Mouse (Mus musculus) hindbrain, embryonic 14.5 days (tissue): ENCODE results near the gene Ss18l2. TPM values are rescaled to one million over a fixed set of nuclear protein-coding genes. Genes with fewer than 3 reads are reported as not detected.
A peak's percentile ranks its signal among the peaks of the same experiment; 100 is the strongest.

Source experiments
- ATAC-seq: fragments of 200-750 bp; cut with Nextera tagmentation; 2 replicates; pipeline ENCODE4 v1.8.0; 2017; ENCODE audit warnings: moderate number of reproducible peaks, mild to moderate bottlenecking, moderate TSS enrichment, moderate library complexity; ENCODE audit not compliant: low FRiP score
- DNase-seq: peaks from one replicate; pipeline ENCODE4 v3.0.0-alpha.2; 2015; ENCODE audit warnings: low spot score
- H3K27ac ChIP-seq: fragments of 300-500 bp; sonication (generic); 2 replicates; pipeline ENCODE4 v1.5.1; 2014; ENCODE audit warnings: mild to moderate bottlenecking, moderate library complexity
- H3K27me3 ChIP-seq: fragments of 300-500 bp; sonication (generic); 2 replicates; pipeline ENCODE4 v1.6.1; 2014; ENCODE audit warnings: mild to moderate bottlenecking, low read length, mixed read lengths; ENCODE audit not compliant: control insufficient read depth, insufficient read depth
- H3K36me3 ChIP-seq: fragments of 300-500 bp; sonication (generic); replicated peaks from 2 replicates; pipeline ENCODE4 v1.6.1; 2014; ENCODE audit not compliant: control insufficient read depth, insufficient read depth
- H3K4me1 ChIP-seq: fragments of 300-500 bp; sonication (generic); replicated peaks from 2 replicates; pipeline ENCODE4 v1.6.1; 2014; ENCODE audit warnings: antibody characterized with exemption, low read length, mixed read lengths; ENCODE audit not compliant: control insufficient read depth, insufficient read depth
- H3K4me2 ChIP-seq: fragments of 300-500 bp; sonication (generic); replicated peaks from 2 replicates; pipeline ENCODE4 v1.6.1; 2014; ENCODE audit warnings: mild to moderate bottlenecking, moderate library complexity
- H3K4me3 ChIP-seq: fragments of 300-500 bp; sonication (generic); replicated peaks from 2 replicates; pipeline ENCODE4 v1.5.1; 2014; ENCODE audit warnings: mild to moderate bottlenecking, low read length
- H3K9ac ChIP-seq: fragments of 300-500 bp; sonication (generic); 2 replicates; pipeline ENCODE4 v1.6.1; 2014
- H3K9me3 ChIP-seq: fragments of 300-500 bp; sonication (generic); 2 replicates; pipeline ENCODE4 v1.6.1; 2016; ENCODE audit warnings: low read length; ENCODE audit not compliant: control insufficient read depth
- WGBS: fragments of 180-500 bp; shearing (Covaris S2); extraction: QIAGEN DNeasy Blood & Tissue Kit; methylation state at CpG from one replicate; pipeline ENCODE4 v1.1.7; 2014; 5-methylcytosine and 5-hydroxymethylcytosine counted together
- polyA plus RNA-seq: library from polyadenylated mRNA; unstranded; fragments of >200 nt; fragmentation: Nextera tagmentation; extraction: Ambion mirVana; gene quantifications from 2 replicates; pipeline ENCODE4 v1.2.1, GENCODE M21; 2014

Gene Ss18l2
- polyA plus RNA-seq, 1 experiment from 2014 or later = 213 TPM

DNA sequence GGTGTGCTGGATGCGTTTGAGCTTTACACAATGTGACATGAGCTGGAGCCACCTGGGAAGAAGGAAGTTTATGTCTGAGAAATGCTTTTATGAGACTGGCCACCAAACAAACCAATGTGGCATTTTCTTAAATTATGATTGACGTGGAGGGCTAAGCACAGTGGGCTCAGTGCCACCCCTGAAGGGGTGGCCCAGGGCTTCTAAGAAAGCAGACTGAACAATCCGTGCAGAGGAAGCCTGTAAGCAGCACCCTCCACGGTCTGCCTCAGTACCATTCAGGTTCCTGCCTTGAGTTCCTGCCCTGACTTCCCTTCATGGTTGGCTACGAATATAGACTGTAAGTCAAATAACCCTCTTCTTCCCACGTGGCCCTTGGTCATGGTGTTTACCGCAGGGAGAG, 19.4 kb upstream of the Ss18l2 start:
- 56% methylated on average over 7 of the region's 7 CpGs for WGBS
- no peak overlapping the region for H3K4me3 ChIP-seq
- no peaks in the 10 kb centered on the region for H3K27me3 ChIP-seq
- peaks cover 67% of the 10 kb centered on the region for H3K36me3 ChIP-seq
- H3K4me2 ChIP-seq = peak overlapping the region; percentile 45
- ATAC-seq = peak; percentile 25; the same call in 1 of the 2 replicates
- no peak for DNase-seq
- H3K27ac ChIP-seq = peak overlapping the region; percentile 84
- H3K4me1 ChIP-seq = peaks cover 25% of the 10 kb centered on the region
- H3K9me3 ChIP-seq = no peaks in the 10 kb centered on the region
- H3K9ac ChIP-seq = no peak overlapping the region

DNA sequence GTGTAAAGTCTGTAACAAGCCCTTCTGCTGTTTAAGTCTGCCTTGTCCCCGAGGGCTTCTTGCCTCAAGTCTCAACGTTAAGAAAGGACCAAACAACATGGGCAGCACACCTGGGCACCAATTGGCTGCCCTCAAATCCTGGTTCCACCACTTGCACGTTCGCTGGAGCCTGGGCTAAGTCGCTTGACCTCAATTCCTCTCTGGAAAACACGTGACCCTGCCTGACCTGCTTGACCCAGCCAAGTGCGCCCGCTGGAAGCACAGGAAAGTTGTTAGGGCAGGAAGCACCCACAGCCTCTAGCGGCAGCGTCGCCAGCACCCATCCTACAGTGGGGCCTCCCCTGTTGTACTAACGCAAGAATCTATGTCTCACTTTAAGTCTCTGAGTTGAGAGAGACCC, 15.4 kb upstream of the Ss18l2 start:
- Histone ChIP-seq H3K4me3 (no peak overlapping the region), H3K9ac (no peak overlapping the region), H3K4me2 (no peak overlapping the region), H3K4me1 (peaks cover 18% of the 10 kb centered on the region), H3K27me3 (no peaks in the 10 kb centered on the region), H3K9me3 (no peaks in the 10 kb centered on the region), H3K27ac (no peak overlapping the region), H3K36me3 (peaks cover 58% of the 10 kb centered on the region)
- DNase-seq (no peak), ATAC-seq (no peak)
- 78% methylated on average over 12 of the region's 12 CpGs for WGBS

DNA sequence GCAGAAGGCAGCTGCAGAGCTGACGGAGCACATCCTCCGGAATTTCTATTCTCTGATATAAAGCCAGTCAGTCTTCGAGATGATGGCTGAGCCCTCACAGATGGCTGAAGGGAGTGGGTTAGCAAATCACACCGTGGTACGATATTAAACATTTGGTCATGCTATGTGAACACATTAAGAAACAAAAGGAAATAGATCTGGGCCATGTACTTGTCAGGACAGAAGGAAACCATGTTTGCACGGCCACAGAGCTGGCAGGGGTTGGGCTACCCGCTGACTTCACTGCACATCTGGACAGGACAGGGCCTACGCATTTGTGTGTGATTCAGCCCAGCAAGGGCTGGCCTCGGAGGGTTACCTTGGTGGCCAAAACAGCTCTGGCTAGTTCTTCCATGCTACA, 13.5 kb upstream of the Ss18l2 start:
- no peak overlapping the region for H3K27ac ChIP-seq
- H3K4me1 ChIP-seq = no peaks in the 10 kb centered on the region
- ATAC-seq (0 out of 2 replicates have a peak, but pooled peaks have one; percentile 14), DNase-seq (no peak)
- no peaks in the 10 kb centered on the region for H3K27me3 ChIP-seq
- no peak overlapping the region for H3K4me3 ChIP-seq
- H3K9ac ChIP-seq = no peak overlapping the region
- H3K4me2 ChIP-seq = no peak overlapping the region
- no peaks in the 10 kb centered on the region for H3K9me3 ChIP-seq
- peaks cover 50% of the 10 kb centered on the region for H3K36me3 ChIP-seq
- 82% methylated on average over 9 of the region's 9 CpGs for WGBS

DNA sequence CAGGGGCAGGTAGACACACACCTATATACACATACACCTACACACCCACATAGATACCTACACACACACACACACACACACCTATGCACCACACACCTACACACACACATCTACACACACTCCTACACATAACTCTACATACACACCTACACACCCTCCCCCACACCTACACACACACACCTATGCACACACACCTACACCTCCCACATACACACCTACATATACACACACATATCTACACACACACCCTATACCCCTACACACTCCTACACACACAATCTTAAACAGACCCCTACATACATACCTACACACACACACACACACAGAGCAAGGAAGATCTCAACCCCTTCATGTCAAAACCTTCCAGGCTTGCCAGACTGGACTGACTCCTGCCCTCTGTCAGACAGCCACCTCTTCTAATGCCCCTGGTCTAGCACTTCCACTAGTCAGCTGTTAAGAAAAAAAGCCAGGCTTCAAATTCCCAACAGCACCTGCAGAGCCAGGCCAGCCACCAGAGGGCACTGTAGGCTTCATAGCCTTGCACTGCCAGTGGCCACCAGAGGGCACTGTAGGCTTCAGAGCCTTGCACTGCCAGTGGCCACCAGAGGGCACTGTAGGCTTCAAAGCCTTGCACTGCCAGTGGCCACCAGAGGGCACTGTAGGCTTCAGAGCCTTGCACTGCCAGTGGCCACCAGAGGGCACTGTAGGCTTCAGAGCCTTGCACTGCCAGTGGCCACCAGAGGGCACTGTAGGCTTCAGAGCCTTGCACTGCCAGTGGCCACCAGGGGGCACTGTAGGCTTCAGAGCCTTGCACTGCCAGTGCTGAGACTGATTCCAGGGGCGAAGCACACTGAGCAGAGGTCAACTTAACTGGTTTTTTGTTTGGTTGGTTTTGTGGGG, 12.7 kb upstream of the Ss18l2 start:
- H3K27ac ChIP-seq = no peak overlapping the region
- no peak overlapping the region for H3K9ac ChIP-seq
- no peaks in the 10 kb centered on the region for H3K4me1 ChIP-seq
- H3K4me2 ChIP-seq = no peak overlapping the region
- no peaks in the 10 kb centered on the region for H3K9me3 ChIP-seq
- H3K4me3 ChIP-seq = no peak overlapping the region
- peaks cover 44% of the 10 kb centered on the region for H3K36me3 ChIP-seq
- 100% methylated on average over 1 of the region's 1 CpGs for WGBS
- no peaks in the 10 kb centered on the region for H3K27me3 ChIP-seq
- ATAC-seq = peak; percentile 46; the same call in 1 of the 2 replicates
- DNase-seq = no peak

DNA sequence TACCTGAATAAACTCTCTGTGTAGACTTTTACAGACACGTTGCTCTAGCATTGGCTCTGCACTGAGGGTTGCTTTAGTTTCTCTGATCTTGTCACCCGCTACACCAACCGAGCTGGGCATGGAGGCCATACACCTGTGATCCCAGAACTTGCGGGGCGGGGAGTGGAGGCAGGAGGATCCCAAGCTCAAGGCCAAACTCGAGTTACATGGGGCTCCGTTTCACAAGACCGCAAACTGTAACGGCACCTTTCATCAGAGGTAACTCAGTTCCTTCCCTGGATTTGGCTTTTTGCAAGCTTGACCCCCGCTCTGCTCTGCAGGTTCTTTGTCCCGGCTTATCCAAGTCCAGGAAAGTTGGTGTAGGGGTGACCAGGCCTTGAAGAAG, 5.9 kb upstream of the Ss18l2 start:
- Histone ChIP-seq H3K27me3 (no peaks in the 10 kb centered on the region), H3K4me1 (peaks cover 16% of the 10 kb centered on the region), H3K9ac (peak overlapping the region; percentile 79), H3K4me2 (peak overlapping the region; percentile 94), H3K27ac (no peak overlapping the region), H3K9me3 (no peaks in the 10 kb centered on the region), H3K4me3 (peak overlapping the region; percentile 81), H3K36me3 (peaks cover 4% of the 10 kb centered on the region; the same call in 1 of the 2 replicates)
- DNase-seq (no peak), ATAC-seq (no peak)
- 39% methylated on average over 11 of the region's 11 CpGs for WGBS

DNA sequence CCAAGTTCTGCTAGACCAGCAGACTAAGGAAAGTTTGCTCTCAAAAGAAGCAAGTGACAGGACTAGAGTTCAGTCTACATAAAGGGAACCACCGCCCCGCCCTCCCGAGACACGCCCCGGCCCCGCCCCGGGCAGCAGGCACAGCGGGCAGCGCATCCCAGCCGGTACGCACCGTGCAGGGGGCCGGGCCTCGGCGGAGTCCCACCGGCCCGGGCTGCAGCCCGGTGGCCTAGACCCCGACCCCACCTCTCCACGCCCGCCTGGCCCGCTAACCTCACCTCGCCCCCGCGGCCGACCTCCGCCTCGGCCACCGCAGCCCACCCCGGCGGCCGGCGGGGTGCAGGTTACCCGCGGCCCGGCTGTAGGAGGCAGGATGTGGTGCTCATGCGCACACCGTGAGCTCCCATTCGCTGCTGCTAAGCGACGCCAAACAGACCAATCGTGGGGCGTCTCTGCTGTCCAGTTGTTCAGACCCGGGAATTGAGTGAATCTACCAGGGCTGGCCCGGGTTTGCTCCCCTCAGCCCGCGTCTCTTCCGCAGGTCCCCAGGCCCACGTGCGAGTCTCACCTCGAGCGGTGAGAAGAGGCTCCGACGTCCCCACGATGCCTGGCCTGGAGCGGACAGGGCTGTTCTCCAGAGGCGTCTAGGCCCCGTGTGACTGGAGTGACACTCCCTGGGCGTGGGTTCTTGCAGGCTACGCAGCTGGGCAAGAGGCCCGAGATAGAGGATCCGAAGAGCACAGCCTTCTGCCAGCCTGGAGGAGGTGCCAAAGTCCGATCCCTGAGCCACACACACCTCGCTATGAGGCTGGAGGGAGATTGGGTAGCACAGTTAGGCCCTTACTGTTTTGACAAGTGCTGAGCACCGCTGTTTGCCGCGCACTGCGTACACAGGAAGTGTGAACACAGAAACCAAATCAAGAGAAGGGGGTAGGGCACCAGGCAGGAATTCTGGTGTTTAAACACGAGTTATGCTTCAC, 5.2 kb upstream of the Ss18l2 start, which contains the start of gene Sec22c:
TSS of gene Sec22c (minus strand) at position 845 of the 980 bp plus-strand sequence.
- ATAC-seq = peak; percentile 97
- 2% methylated on average over 69 of the region's 69 CpGs for WGBS
- H3K9ac ChIP-seq = peak within 1 kb of the TSS; percentile 79

DNA sequence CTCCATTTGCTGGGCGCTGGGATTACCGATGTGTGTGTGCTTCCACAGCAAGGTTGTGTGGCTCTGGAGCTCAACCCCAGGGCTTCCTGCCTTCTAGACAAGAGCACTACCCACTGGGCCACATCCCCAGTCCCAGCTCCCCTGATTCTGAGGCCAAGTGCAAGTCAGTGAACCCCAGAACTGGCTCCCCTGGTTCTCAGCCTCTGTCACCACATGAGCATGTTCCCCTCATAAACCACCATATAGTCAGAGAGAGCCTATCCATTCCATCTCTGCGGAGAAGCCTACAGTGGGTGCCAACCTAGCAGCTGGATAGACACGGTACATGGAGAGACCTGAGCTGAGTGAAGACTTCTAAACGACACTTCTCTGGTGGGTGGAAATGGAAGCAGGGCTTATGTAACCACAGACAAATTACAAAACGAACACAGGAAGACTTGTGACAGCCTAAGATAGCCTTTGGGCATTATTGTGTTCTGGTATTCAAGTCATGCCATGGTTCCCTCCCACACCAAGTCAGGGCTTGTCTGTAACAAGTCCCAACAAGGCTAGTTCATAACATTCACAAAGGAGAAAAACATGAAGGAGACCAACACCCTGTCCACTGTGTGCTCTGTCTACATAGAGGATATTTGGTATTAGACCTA, 4.0 kb upstream of the Ss18l2 start:
- Histone ChIP-seq H3K9ac (no peak overlapping the region; the same call in 1 of the 2 replicates), H3K27me3 (no peaks in the 10 kb centered on the region), H3K9me3 (no peaks in the 10 kb centered on the region), H3K4me2 (no peak overlapping the region), H3K36me3 (no peaks in the 10 kb centered on the region), H3K27ac (no peak overlapping the region), H3K4me1 (peaks cover 21% of the 10 kb centered on the region), H3K4me3 (no peak overlapping the region)
- ATAC-seq (no peak), DNase-seq (no peak)
- WGBS = 88% methylated on average over 6 of the region's 6 CpGs

More for the DNA sequence above, 5.2 kb upstream of the Ss18l2 start, which contains the start of gene Sec22c:
- Histone ChIP-seq H3K9me3 (no peaks in the 10 kb centered on the region), H3K36me3 (no peaks in the 10 kb centered on the region), H3K27me3 (no peaks in the 10 kb centered on the region), H3K4me1 (peaks cover 16% of the 10 kb centered on the region), H3K4me2 (peak within 1 kb of the TSS; percentile 94), H3K27ac (peak within 1 kb of the TSS; percentile 77), H3K4me3 (peak within 1 kb of the TSS; percentile 81)
- peak; percentile 88 for DNase-seq

DNA sequence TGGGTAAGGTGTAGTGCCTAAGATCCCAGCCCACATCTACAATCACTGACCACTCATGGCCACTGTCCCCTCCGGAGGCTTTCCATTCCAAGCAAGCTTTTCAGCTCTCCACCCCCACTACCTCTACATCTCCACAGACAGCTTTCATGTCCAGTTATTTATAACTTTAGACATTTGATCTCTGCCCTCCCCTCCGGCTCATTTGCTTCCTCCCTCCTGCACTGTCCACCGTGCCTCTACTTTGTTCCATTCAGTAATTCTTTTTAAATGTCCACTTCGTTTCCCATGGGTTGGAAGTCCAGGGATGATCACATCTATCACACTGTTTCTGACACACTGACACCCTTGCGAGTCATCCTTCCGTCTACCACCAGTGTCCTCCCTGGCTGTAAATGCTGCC, 2.3 kb upstream of the Ss18l2 start:
- Histone ChIP-seq H3K9ac (no peak overlapping the region), H3K27ac (no peak overlapping the region), H3K36me3 (peaks cover 6% of the 10 kb centered on the region; the same call in 1 of the 2 replicates), H3K4me3 (no peak overlapping the region), H3K27me3 (no peaks in the 10 kb centered on the region), H3K4me2 (no peak overlapping the region), H3K4me1 (peaks cover 33% of the 10 kb centered on the region), H3K9me3 (no peaks in the 10 kb centered on the region)
- ATAC-seq (no peak), DNase-seq (no peak)
- WGBS = 74% methylated on average over 6 of the region's 6 CpGs
